Mouse (Mus musculus): ENCODE results near the gene Lmtk3. TPM values are rescaled to one million over a fixed set of nuclear protein-coding genes. Genes with fewer than 3 reads are reported as not detected.

The Lmtk3 gene
- polyA plus RNA-seq, 1 experiment from 2014 or later: 19.6 TPM

DNA sequence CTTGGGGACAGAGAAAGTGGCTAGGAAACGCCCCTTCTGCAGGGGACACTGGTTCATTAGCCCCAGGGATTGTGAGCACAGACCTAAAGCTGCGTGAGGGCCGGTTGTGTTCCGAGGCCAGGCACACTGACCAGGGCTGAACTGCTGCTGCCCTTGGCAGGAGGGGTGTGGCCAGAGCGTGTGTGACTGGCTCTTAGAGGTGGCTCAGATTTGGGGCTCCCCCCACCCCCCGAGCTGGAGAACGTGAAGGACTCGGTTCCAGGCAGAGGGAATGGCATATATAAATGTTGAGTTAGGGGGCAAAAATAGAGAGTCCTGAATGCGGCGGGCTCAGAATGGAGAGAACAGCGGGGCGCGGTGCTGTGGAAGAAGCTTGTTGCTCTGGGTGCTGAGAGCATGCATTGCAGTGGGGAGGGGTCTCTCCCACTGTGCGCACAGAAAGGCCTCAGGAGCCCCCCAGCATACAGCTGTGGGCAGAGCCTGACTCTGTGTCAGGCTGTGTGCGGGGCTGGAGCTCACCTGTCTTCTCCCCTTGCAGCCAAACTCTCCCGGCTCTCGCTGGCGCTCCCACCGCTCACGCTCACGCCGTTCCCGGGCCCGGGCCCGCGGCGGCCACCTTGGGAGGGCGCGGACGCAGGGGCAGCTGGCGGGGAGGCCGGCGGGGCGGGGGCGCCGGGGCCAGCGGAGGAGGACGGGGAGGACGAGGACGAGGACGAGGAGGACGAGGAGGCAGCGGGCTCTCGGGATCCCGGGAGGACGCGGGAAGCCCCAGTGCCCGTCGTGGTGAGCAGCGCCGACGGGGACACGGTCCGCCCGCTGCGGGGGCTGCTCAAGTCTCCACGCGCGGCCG lies 14.3 kb downstream of the Lmtk3 start:
- Histone ChIP-seq H3K9ac (ENCODE audit: low read depth, low read length) (peak overlapping the region; percentile 49), H3K27me3 (ENCODE audit: control insufficient read depth, insufficient read depth, low read depth, low read length) (no peaks in the 10 kb centered on the region; the same call in 1 of the 2 replicates), H3K4me1 (ENCODE audit: control insufficient read depth, insufficient read depth, low read length) (peaks cover 23% of the 10 kb centered on the region), H3K4me3 (ENCODE audit: low read depth, low read length) (peak overlapping the region; percentile 22), H3K27ac (ENCODE audit: low read length) (no peak overlapping the region), H3K4me2 (ENCODE audit: low read length) (peak overlapping the region; percentile 47), H3K36me3 (ENCODE audit: control insufficient read depth, insufficient read depth, low read length) (peaks cover 35% of the 10 kb centered on the region), H3K9me3 (replicated peaks; ENCODE audit: control insufficient read depth, low read length, poor library complexity, severe bottlenecking) (no peaks in the 10 kb centered on the region)
- ATAC-seq: no peak
- WGBS: 2% methylated on average over 60 of the region's 60 CpGs

DNA sequence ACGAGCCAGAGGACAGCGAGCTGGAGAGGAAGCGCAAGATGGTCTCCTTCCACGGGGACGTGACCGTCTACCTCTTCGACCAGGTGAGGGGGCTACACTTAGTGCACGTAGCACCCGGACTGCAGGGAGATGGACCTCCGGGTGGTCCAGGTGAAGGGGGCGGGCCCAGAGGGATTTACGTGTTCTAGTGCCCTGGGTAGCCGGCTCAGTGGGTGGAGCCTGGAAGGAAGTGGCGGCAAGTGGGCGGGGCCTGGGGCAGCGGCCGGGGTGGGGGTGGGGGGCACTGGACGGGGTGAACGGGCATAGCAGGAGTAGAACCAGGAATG lies 14.9 kb downstream of the Lmtk3 start:
- H3K36me3 ChIP-seq (ENCODE audit: control insufficient read depth, insufficient read depth, low read length): peaks cover 35% of the 10 kb centered on the region

DNA sequence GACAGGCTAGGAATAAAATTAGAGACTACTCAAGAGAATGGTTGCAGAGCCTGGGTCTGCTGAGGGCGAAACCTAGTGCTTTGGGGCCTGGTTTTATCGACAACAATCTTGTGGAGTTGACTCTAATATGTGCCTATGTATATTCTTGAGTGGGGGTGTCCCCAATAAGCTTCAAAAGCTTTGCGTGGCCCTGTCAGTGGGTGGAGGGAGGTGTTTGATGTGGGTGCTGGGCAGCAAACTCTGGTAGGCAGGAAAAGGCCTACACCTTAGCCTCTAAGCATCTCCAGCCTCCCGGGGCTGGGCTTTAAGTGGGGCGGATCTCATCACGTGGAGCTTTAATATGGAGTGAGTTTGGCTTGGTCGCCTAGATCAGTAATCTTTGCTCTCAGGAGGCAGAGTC lies 15.4 kb downstream of the Lmtk3 start:
- H3K36me3 ChIP-seq (ENCODE audit: control insufficient read depth, insufficient read depth, low read length): peaks cover 33% of the 10 kb centered on the region
- H3K27ac ChIP-seq (ENCODE audit: low read length): no peak overlapping the region
- 61% methylated on average over 7 of the region's 7 CpGs for WGBS
- H3K9ac ChIP-seq (ENCODE audit: low read depth, low read length): no peak overlapping the region; the same call in 1 of the 2 replicates
- H3K4me3 ChIP-seq (ENCODE audit: low read depth, low read length): no peak overlapping the region
- H3K9me3 ChIP-seq (replicated peaks; ENCODE audit: control insufficient read depth, low read length, poor library complexity, severe bottlenecking): no peaks in the 10 kb centered on the region
- peaks cover 23% of the 10 kb centered on the region for H3K4me1 ChIP-seq (ENCODE audit: control insufficient read depth, insufficient read depth, low read length)
- ATAC-seq: no peak
- H3K27me3 ChIP-seq (ENCODE audit: control insufficient read depth, insufficient read depth, low read depth, low read length): no peaks in the 10 kb centered on the region; the same call in 1 of the 2 replicates
- H3K4me2 ChIP-seq (ENCODE audit: low read length): no peak overlapping the region

More for the DNA sequence above, 14.9 kb downstream of the Lmtk3 start:
- Histone ChIP-seq H3K9ac (ENCODE audit: low read depth, low read length) (peak overlapping the region; percentile 49), H3K27me3 (ENCODE audit: control insufficient read depth, insufficient read depth, low read depth, low read length) (no peaks in the 10 kb centered on the region; the same call in 1 of the 2 replicates), H3K4me2 (ENCODE audit: low read length) (peak overlapping the region; percentile 47), H3K4me1 (ENCODE audit: control insufficient read depth, insufficient read depth, low read length) (peaks cover 23% of the 10 kb centered on the region), H3K4me3 (ENCODE audit: low read depth, low read length) (peak overlapping the region; percentile 22; the same call in 1 of the 2 replicates), H3K9me3 (replicated peaks; ENCODE audit: control insufficient read depth, low read length, poor library complexity, severe bottlenecking) (no peaks in the 10 kb centered on the region), H3K27ac (ENCODE audit: low read length) (no peak overlapping the region)
- no peak for ATAC-seq
- 4% methylated on average over 19 of the region's 19 CpGs for WGBS

DNA sequence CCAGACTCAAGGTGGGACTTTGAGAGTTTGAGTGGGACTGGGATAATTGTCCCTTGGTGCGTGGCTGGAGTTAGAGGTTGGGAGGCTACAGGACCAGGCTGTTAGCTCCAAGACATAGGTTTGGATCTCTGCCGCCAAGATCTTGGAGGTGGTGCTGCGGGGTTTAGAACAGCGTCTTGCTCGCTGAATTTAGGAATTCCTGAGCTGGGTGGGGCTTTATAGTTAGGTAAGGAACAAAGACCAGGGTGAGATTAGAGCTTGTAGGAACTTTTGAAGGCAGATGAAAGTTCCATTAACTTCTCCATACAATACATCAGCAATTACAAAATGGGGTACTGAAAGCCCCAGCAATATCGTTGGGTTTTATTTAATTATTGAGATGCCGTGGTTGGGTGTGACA lies 16.5 kb downstream of the Lmtk3 start:
- no peak for ATAC-seq
- no peak overlapping the region for H3K4me3 ChIP-seq (ENCODE audit: low read depth, low read length)
- peaks cover 23% of the 10 kb centered on the region for H3K4me1 ChIP-seq (ENCODE audit: control insufficient read depth, insufficient read depth, low read length)
- H3K36me3 ChIP-seq (ENCODE audit: control insufficient read depth, insufficient read depth, low read length): peaks cover 22% of the 10 kb centered on the region
- H3K27me3 ChIP-seq (ENCODE audit: control insufficient read depth, insufficient read depth, low read depth, low read length): no peaks in the 10 kb centered on the region; the same call in 1 of the 2 replicates
- WGBS: 45% methylated on average over 7 of the region's 7 CpGs
- H3K4me2 ChIP-seq (ENCODE audit: low read length): no peak overlapping the region
- no peak overlapping the region for H3K9ac ChIP-seq (ENCODE audit: low read depth, low read length)
- no peak overlapping the region for H3K27ac ChIP-seq (ENCODE audit: low read length)
- H3K9me3 ChIP-seq (replicated peaks; ENCODE audit: control insufficient read depth, low read length, poor library complexity, severe bottlenecking): no peaks in the 10 kb centered on the region

GRCm38 (mm10) chr7:45800546-45801204 lies 17.1 kb downstream of the Lmtk3 start:
- peak overlapping the region; percentile 56 for H3K27ac ChIP-seq (ENCODE audit: low read length)
- H3K9me3 ChIP-seq (replicated peaks; ENCODE audit: control insufficient read depth, low read length, poor library complexity, severe bottlenecking): no peaks in the 10 kb centered on the region
- H3K4me1 ChIP-seq (ENCODE audit: control insufficient read depth, insufficient read depth, low read length): peaks cover 23% of the 10 kb centered on the region
- WGBS: 23% methylated on average over 19 of the region's 25 CpGs
- no peak overlapping the region for H3K4me2 ChIP-seq (ENCODE audit: low read length)
- H3K27me3 ChIP-seq (ENCODE audit: control insufficient read depth, insufficient read depth, low read depth, low read length): no peaks in the 10 kb centered on the region
- H3K9ac ChIP-seq (ENCODE audit: low read depth, low read length): no peak overlapping the region
- peaks cover 16% of the 10 kb centered on the region for H3K36me3 ChIP-seq (ENCODE audit: control insufficient read depth, insufficient read depth, low read length)
- no peak overlapping the region for H3K4me3 ChIP-seq (ENCODE audit: low read depth, low read length)
- no peak for ATAC-seq

DNA sequence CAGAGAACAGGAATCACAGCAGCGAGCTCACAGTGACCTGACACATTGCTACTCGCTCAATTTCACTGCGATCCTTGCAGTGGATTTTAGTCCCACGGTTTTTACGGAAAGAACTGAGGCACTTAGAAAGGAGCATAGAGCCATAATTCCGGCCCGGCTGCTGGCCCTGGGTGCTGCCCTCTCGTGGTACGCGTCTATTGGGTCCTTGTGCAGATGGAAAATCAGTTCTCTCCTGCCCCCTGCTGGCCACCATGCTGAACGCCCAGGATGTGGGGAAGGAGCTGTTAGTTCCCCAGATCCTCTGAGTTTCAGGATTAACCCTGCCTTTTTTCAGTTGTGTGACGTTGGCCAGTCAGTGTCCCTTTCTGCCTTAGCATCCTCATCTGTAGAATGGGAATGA lies 17.8 kb downstream of the Lmtk3 start:
- Histone ChIP-seq H3K27me3 (ENCODE audit: control insufficient read depth, insufficient read depth, low read depth, low read length) (no peaks in the 10 kb centered on the region), H3K4me2 (ENCODE audit: low read length) (no peak overlapping the region), H3K9me3 (replicated peaks; ENCODE audit: control insufficient read depth, low read length, poor library complexity, severe bottlenecking) (no peaks in the 10 kb centered on the region), H3K4me1 (ENCODE audit: control insufficient read depth, insufficient read depth, low read length) (peaks cover 23% of the 10 kb centered on the region), H3K9ac (ENCODE audit: low read depth, low read length) (no peak overlapping the region), H3K27ac (ENCODE audit: low read length) (peak overlapping the region; percentile 56), H3K4me3 (ENCODE audit: low read depth, low read length) (no peak overlapping the region), H3K36me3 (ENCODE audit: control insufficient read depth, insufficient read depth, low read length) (peaks cover 16% of the 10 kb centered on the region)
- peak; percentile 49; the same call in 1 of the 2 replicates for ATAC-seq
- WGBS: 2% methylated on average over 12 of the region's 12 CpGs

DNA sequence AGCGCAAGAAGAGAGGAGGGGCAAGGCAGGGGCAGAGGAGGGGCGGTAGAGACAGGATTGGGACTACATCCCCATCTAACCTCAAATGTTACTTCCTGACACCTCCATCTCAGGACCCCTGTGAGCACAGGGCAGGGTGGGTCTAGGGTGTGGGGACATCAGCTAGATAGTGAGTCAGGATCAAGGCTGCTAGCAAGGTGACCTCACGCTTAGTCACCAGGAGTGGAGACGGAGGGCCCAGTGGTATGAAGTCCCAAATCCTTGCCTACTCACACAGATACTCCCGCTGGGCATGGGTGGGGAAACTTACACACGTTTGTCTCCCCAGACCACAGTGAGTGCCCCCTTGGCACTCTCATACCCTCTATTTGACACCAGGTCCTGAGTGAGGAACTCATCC lies 19.0 kb downstream of the Lmtk3 start:
- Histone ChIP-seq H3K9me3 (replicated peaks; ENCODE audit: control insufficient read depth, low read length, poor library complexity, severe bottlenecking) (no peaks in the 10 kb centered on the region), H3K4me3 (ENCODE audit: low read depth, low read length) (no peak overlapping the region), H3K27ac (ENCODE audit: low read length) (no peak overlapping the region), H3K27me3 (ENCODE audit: control insufficient read depth, insufficient read depth, low read depth, low read length) (no peaks in the 10 kb centered on the region), H3K4me1 (ENCODE audit: control insufficient read depth, insufficient read depth, low read length) (peaks cover 20% of the 10 kb centered on the region), H3K36me3 (ENCODE audit: control insufficient read depth, insufficient read depth, low read length) (peaks cover 20% of the 10 kb centered on the region), H3K9ac (ENCODE audit: low read depth, low read length) (no peak overlapping the region), H3K4me2 (ENCODE audit: low read length) (no peak overlapping the region)
- ATAC-seq: no peak
- WGBS: 92% methylated on average over 6 of the region's 6 CpGs

- H3K9me3 ChIP-seq (replicated peaks; ENCODE audit: control insufficient read depth, low read length, poor library complexity, severe bottlenecking): no peaks in the 10 kb centered on the region
- peaks cover 45% of the 10 kb centered on the region for H3K36me3 ChIP-seq (ENCODE audit: control insufficient read depth, insufficient read depth, low read length)
- no peak overlapping the region for H3K9ac ChIP-seq (ENCODE audit: low read depth, low read length)
- ATAC-seq: no peak
- WGBS: 61% methylated on average over 5 of the region's 5 CpGs
- H3K4me1 ChIP-seq (ENCODE audit: control insufficient read depth, insufficient read depth, low read length): peaks cover 6% of the 10 kb centered on the region; the same call in 1 of the 2 replicates
- H3K4me2 ChIP-seq (ENCODE audit: low read length): no peak overlapping the region
- H3K27me3 ChIP-seq (ENCODE audit: control insufficient read depth, insufficient read depth, low read depth, low read length): no peaks in the 10 kb centered on the region
- H3K4me3 ChIP-seq (ENCODE audit: low read depth, low read length): no peak overlapping the region
- H3K27ac ChIP-seq (ENCODE audit: low read length): peak overlapping the region; percentile 5; the same call in 1 of the 2 replicates
Measured at GRCm38 (mm10) chr7:45805941-45806340, 22.4 kb downstream of the Lmtk3 start.

DNA sequence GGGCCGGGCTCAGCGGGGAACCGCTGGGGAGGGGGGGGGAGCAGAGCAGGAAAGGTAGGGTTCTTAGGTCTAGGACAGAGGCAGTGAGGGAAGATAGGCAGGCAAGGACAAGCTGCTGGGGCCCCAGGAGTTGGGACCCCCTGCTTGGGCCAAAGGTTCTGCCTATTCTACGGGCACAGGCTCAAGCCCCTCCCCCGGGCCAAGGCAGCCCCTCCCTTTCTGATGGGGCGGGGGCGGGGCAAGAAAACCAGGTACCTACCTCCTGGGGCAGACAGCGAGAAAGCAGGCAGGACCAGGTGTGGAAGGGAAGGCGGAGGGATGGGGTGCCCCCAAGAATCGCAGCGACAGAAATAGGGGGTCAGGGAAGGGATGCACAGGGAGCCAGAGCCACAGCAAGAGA lies 24.9 kb downstream of the Lmtk3 start:
- no peak overlapping the region for H3K4me3 ChIP-seq (ENCODE audit: low read depth, low read length)
- no peaks in the 10 kb centered on the region for H3K9me3 ChIP-seq (replicated peaks; ENCODE audit: control insufficient read depth, low read length, poor library complexity, severe bottlenecking)
- H3K36me3 ChIP-seq (ENCODE audit: control insufficient read depth, insufficient read depth, low read length): peaks cover 50% of the 10 kb centered on the region
- no peak overlapping the region for H3K9ac ChIP-seq (ENCODE audit: low read depth, low read length)
- H3K4me1 ChIP-seq (ENCODE audit: control insufficient read depth, insufficient read depth, low read length): peaks cover 18% of the 10 kb centered on the region
- 37% methylated on average over 11 of the region's 11 CpGs for WGBS
- peak overlapping the region; percentile 35; the same call in 1 of the 2 replicates for H3K27ac ChIP-seq (ENCODE audit: low read length)
- ATAC-seq: no peak
- H3K27me3 ChIP-seq (ENCODE audit: control insufficient read depth, insufficient read depth, low read depth, low read length): no peaks in the 10 kb centered on the region
- no peak overlapping the region for H3K4me2 ChIP-seq (ENCODE audit: low read length)

Measured in midbrain, embryonic 16.5 days (tissue).